Mouse (Mus musculus) neural tube, embryonic 15.5 days (tissue): Measurements from ENCODE around the gene Slc4a8. TPM values are rescaled to one million over a fixed set of nuclear protein-coding genes. Genes with fewer than 3 reads are reported as not detected.
A peak's percentile ranks its signal among the peaks of the same experiment; 100 is the strongest.

Experiments
- ATAC-seq: fragments of 200-750 bp; cut with Nextera tagmentation; 2 replicates; pipeline ENCODE4 v1.8.0; 2017; ENCODE audit warnings: mild to moderate bottlenecking, moderate TSS enrichment, moderate library complexity; ENCODE audit not compliant: low FRiP score
- H3K27ac ChIP-seq: fragments of 300-500 bp; sonication (generic); replicated peaks from 2 replicates; pipeline ENCODE4 v1.5.1; 2015; ENCODE audit warnings: mild to moderate bottlenecking, inconsistent platforms
- H3K27me3 ChIP-seq: fragments of 300-500 bp; sonication (generic); replicated peaks from 2 replicates; pipeline ENCODE4 v1.6.1; 2015; ENCODE audit warnings: inconsistent platforms
- H3K36me3 ChIP-seq: fragments of 300-500 bp; sonication (generic); 2 replicates; pipeline ENCODE4 v1.6.1; 2015; ENCODE audit warnings: inconsistent platforms
- H3K4me1 ChIP-seq: fragments of 300-500 bp; sonication (generic); 2 replicates; pipeline ENCODE4 v1.6.1; 2015; ENCODE audit warnings: inconsistent platforms
- H3K4me2 ChIP-seq: fragments of 300-500 bp; sonication (generic); 2 replicates; pipeline ENCODE4 v1.6.1; 2015; ENCODE audit warnings: inconsistent platforms, mild to moderate bottlenecking, moderate library complexity
- H3K4me3 ChIP-seq: fragments of 300-500 bp; sonication (generic); replicated peaks from 2 replicates; pipeline ENCODE4 v1.5.1; 2015; ENCODE audit warnings: mild to moderate bottlenecking, inconsistent platforms
- H3K9ac ChIP-seq: fragments of 300-500 bp; sonication (generic); replicated peaks from 2 replicates; pipeline ENCODE4 v1.6.1; 2015; ENCODE audit warnings: mild to moderate bottlenecking, inconsistent platforms
- H3K9me3 ChIP-seq: fragments of 300-500 bp; sonication (generic); replicated peaks from 2 replicates; pipeline ENCODE4 v1.6.1; 2016; ENCODE audit warnings: inconsistent platforms
- WGBS: fragments of 180-500 bp; shearing (Covaris S2); methylation state at CpG from one replicate; pipeline ENCODE4 v1.1.7; 2015; ENCODE audit warnings: mixed read lengths; 5-methylcytosine and 5-hydroxymethylcytosine counted together
- polyA plus RNA-seq: library from polyadenylated mRNA; unstranded; fragments of >200 nt; fragmentation: Nextera tagmentation; extraction: Ambion mirVana; gene quantifications from 2 replicates; pipeline ENCODE4 v1.2.1, GENCODE M21; 2015

The Slc4a8 gene
- polyA plus RNA-seq, 1 experiment from 2014 or later, result 25.9 TPM

DNA sequence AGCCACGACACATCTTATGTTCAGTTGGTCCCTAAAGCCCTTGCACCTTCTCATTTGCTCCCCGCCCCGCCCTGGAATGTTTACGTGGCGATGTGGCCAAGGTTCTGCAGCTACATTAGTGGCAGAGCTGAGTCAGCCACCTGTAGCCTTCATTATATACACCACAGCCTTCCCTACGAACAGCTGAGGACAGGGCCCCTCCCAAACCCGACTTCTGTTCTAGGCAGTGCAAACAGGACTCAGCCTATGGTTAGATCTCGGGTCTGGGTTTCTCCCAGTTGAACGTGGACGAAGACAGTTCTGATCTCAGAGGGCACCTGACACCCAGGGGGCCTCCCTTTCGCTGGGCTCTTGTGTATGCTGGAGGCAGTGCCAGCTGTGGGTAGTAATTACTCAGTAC lies 33.7 kb upstream of the Slc4a8 start:
- Histone ChIP-seq H3K4me3 (no peak overlapping the region), H3K4me1 (peaks cover 12% of the 10 kb centered on the region), H3K9ac (no peak overlapping the region), H3K9me3 (no peaks in the 10 kb centered on the region), H3K36me3 (no peaks in the 10 kb centered on the region), H3K4me2 (no peak overlapping the region), H3K27me3 (peaks cover 53% of the 10 kb centered on the region), H3K27ac (no peak overlapping the region)
- WGBS, result 85% methylated on average over 11 of the region's 11 CpGs
- ATAC-seq, result no peak

DNA sequence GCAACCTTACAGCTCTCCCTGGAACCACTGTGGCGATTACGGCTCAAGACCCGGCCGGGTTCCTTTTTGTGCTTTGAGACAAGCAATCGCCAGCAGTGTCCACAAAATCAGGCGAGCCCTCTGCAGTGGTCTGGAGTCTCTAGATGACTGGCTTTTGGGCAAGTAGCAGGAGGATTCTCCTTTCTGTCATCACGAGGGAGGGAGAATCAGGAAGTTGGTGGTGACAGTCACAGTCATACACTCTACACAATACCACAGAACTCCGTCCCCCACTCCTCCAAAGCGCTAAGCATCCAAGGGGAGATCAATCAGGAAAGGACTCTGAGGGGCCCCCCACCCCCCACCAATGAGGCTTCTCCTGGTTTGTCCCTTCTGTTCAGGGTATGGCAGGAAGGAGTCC lies 33.0 kb upstream of the Slc4a8 start:
- H3K27ac ChIP-seq, result no peak overlapping the region
- ATAC-seq, result no peak
- H3K36me3 ChIP-seq, result no peaks in the 10 kb centered on the region
- WGBS, result 19% methylated on average over 9 of the region's 9 CpGs
- H3K4me2 ChIP-seq, result peak overlapping the region; percentile 58
- no peaks in the 10 kb centered on the region for H3K9me3 ChIP-seq
- peak overlapping the region; percentile 35 for H3K4me3 ChIP-seq
- peaks cover 53% of the 10 kb centered on the region for H3K27me3 ChIP-seq
- H3K4me1 ChIP-seq, result peaks cover 12% of the 10 kb centered on the region
- peak overlapping the region; percentile 23; the same call in 1 of the 2 replicates for H3K9ac ChIP-seq

DNA sequence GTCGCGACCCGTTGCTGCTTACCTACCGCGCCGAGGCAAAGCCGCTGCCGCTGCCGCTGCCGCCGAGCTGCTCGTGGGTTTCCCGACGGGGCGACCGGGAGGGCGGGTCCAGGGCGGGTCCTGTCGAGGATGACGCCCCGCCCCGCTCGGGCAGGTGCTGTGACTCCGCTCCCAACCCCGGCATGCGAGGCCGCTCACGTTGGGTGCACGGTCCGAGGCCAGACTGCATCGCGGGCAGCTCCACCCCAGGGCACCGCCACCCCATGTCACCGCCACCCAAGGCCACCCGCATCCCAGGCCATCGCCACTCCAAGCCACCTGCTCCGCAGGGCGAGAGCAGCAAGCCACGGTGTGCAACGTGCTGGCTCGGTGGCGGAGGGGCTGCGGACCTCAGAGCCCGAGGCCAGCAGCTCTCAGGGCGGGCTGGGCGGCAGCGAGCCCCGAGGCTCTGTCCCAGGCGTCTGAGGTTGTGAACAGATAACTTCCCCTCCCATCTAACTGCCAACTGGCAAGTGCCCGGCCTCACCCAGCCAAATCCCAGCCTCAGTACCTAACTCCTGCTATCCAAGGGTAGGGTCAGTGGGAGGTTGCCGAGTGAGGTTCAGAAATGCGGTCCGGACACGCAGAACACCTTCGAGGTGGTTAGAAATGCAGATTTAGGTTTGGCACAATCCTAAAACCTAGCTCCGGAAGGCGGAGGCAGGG lies 32.1 kb upstream of the Slc4a8 start, which contains the start of gene Galnt6:
TSS of gene Galnt6 (minus strand) at position 96 of the 705 bp plus-strand sequence.
- peak within 1 kb of the TSS; percentile 35 for H3K4me3 ChIP-seq
- ATAC-seq, result no peak
- peaks cover 12% of the 10 kb centered on the region for H3K4me1 ChIP-seq
- no peak within 1 kb of the TSS for H3K27ac ChIP-seq
- H3K4me2 ChIP-seq, result peak within 1 kb of the TSS; percentile 58
- peak within 1 kb of the TSS; percentile 23; the same call in 1 of the 2 replicates for H3K9ac ChIP-seq
- 6% methylated on average over 56 of the region's 57 CpGs for WGBS
- peaks cover 53% of the 10 kb centered on the region for H3K27me3 ChIP-seq
- H3K9me3 ChIP-seq, result no peaks in the 10 kb centered on the region
- no peaks in the 10 kb centered on the region for H3K36me3 ChIP-seq

DNA sequence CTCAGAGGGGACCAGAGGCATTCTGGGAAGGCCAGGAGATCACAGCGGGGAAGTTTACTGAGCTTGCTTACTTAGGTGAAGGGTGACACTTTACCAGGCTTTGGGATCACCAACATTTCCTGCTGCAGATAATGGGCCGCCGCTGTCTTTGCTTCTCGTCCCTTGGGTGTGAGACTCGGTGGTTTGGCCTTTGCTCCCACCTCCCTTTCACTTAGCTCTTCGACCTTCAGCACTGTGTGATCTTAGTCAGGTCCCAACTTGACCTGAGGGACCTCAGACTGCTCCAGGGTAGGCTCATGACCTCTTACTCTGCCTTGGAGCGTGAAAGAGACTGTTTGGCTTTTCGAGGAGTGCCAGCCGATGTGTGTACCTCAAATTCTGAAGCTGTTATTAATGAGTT lies 30.5 kb upstream of the Slc4a8 start:
- H3K27ac ChIP-seq, result no peak overlapping the region
- H3K9ac ChIP-seq, result no peak overlapping the region
- peaks cover 12% of the 10 kb centered on the region for H3K4me1 ChIP-seq
- peaks cover 53% of the 10 kb centered on the region for H3K27me3 ChIP-seq
- no peaks in the 10 kb centered on the region for H3K9me3 ChIP-seq
- no peak overlapping the region for H3K4me2 ChIP-seq
- WGBS, result 53% methylated on average over 9 of the region's 9 CpGs
- no peak for ATAC-seq
- H3K36me3 ChIP-seq, result no peaks in the 10 kb centered on the region
- no peak overlapping the region for H3K4me3 ChIP-seq

DNA sequence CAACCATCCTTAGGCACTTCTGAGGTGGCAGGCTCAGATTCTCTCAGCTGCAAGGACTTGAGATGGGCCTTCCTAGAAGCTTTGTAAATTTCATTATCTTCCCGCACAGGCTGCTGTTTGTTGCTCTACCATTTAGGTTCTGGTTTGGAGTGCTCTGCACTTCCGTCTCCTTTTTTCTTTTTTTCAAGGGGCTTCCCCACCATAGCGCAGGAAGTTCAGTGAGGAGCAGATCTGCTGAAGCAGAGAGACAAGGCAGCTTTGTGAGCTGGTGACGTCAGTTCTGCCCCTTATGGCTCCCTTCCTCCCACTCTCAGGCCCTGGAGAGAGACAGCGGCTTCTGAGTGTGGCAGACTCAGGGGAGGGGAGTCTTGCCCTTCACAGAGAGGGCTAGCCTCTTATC lies 29.0 kb upstream of the Slc4a8 start:
- ATAC-seq, result no peak
- H3K4me3 ChIP-seq, result no peak overlapping the region
- WGBS, result 35% methylated on average over 5 of the region's 5 CpGs
- H3K9ac ChIP-seq, result no peak overlapping the region
- peaks cover 44% of the 10 kb centered on the region for H3K27me3 ChIP-seq
- no peaks in the 10 kb centered on the region for H3K36me3 ChIP-seq
- H3K4me1 ChIP-seq, result peaks cover 12% of the 10 kb centered on the region
- H3K9me3 ChIP-seq, result no peaks in the 10 kb centered on the region
- no peak overlapping the region for H3K4me2 ChIP-seq
- no peak overlapping the region for H3K27ac ChIP-seq

DNA sequence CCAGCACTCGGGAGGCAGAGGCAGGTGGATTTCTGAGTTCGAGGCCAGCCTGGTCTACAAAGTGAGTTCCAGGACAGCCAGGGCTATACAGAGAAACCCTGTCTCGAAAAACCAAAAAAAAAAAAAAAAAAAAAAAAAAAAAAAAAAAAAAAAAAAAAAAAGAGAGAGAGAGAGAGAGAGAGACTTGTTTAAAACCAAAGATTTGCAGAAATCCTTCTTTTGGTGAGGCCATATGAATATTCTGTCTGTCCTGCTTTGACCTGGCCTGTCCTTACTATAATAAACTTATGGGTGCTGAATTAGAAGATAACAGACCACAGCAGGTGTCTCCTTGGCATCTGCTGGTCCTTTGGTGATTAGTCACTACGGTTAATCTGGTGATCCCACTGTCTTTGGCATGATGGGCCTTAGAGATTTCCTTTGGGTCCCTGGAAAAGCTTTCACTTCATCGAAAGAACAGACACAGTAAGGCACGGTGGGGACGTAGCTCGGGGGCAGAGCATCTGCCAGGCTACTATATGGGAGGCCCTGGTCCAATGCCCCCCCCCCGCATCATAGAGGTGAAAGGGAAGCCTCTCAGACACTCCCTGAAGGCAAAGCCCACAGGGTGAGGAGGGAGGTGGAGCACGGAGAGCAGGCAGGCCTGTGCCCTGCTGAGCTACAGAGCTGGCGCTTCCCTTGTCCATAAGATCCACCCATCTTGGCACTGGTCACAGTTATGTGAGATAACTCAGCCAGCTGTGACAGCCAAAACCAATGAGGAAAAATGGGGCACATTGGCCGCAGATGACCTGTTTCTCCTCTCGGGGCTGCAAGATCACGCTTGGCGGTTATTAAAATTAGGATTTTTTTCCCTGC lies 26.2 kb upstream of the Slc4a8 start:
- H3K27ac ChIP-seq, result no peak overlapping the region
- H3K9me3 ChIP-seq, result no peaks in the 10 kb centered on the region
- no peak overlapping the region for H3K4me3 ChIP-seq
- no peak overlapping the region for H3K9ac ChIP-seq
- no peak overlapping the region for H3K4me2 ChIP-seq
- no peaks in the 10 kb centered on the region for H3K4me1 ChIP-seq
- peaks cover 16% of the 10 kb centered on the region for H3K27me3 ChIP-seq
- no peaks in the 10 kb centered on the region for H3K36me3 ChIP-seq
- no peak for ATAC-seq
- WGBS, result 75% methylated on average over 14 of the region's 15 CpGs

GRCm38 (mm10) chr15:100735953-100736300 lies 25.6 kb upstream of the Slc4a8 start:
- Histone ChIP-seq H3K4me1 (no peaks in the 10 kb centered on the region), H3K27ac (no peak overlapping the region), H3K4me2 (no peak overlapping the region), H3K4me3 (no peak overlapping the region), H3K9ac (no peak overlapping the region), H3K27me3 (peaks cover 10% of the 10 kb centered on the region), H3K9me3 (no peaks in the 10 kb centered on the region), H3K36me3 (no peaks in the 10 kb centered on the region)
- WGBS, result 82% methylated on average over 9 of the region's 9 CpGs
- no peak for ATAC-seq

- Histone ChIP-seq H3K27me3 (no peaks in the 10 kb centered on the region), H3K27ac (no peak overlapping the region), H3K9ac (no peak overlapping the region), H3K4me2 (no peak overlapping the region), H3K36me3 (no peaks in the 10 kb centered on the region), H3K4me1 (no peaks in the 10 kb centered on the region), H3K9me3 (no peaks in the 10 kb centered on the region), H3K4me3 (no peak overlapping the region)
- 96% methylated on average over 3 of the region's 3 CpGs for WGBS
- ATAC-seq, result no peak
Measured at GRCm38 (mm10) chr15:100737667-100738066, 23.9 kb upstream of the Slc4a8 start.

DNA sequence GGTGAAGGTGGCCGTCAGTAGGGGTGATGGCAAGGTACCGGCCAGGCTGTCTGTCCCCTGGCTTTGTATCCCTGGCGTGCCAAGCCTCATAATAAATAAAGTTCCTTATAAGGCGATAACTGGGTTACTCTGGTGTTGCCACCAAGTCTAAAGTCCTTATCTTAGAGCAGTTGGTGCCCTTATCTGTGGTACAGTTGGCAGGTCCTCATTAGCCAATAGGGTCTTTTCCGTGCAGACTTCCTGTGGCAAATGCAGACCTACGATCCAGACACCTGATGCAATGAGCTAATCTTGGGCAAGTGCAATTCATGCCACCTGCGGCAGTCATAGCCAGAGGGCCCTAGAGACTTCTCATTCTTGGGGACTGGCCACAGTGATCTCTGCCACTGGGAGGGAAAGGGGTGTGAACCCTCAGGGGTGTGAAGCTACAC lies 23.2 kb upstream of the Slc4a8 start:
- ATAC-seq, result no peak
- no peaks in the 10 kb centered on the region for H3K27me3 ChIP-seq
- no peak overlapping the region for H3K4me2 ChIP-seq
- no peak overlapping the region for H3K27ac ChIP-seq
- no peaks in the 10 kb centered on the region for H3K36me3 ChIP-seq
- H3K4me3 ChIP-seq, result no peak overlapping the region
- no peaks in the 10 kb centered on the region for H3K4me1 ChIP-seq
- WGBS, result 88% methylated on average over 7 of the region's 7 CpGs
- H3K9me3 ChIP-seq, result no peaks in the 10 kb centered on the region
- H3K9ac ChIP-seq, result no peak overlapping the region

DNA sequence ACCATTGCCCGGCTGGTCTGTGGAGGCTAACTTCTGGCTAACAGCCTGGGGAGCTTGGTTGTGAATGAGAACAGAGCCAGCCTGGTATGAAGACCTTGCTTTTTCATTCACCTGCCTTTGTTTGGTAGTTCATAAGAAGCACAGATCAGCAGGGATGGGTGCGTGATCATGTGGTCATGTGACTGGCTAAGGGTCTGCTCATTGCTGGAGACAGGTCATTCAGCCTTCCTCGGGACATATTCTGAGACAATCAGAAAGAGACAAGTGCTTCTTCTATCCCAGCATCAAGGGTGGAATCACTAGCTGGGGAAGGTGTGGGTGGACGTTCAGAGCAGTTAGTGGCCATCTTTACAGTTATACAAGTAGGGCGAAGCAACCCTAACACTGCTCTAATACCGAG lies 22.1 kb upstream of the Slc4a8 start:
- no peaks in the 10 kb centered on the region for H3K36me3 ChIP-seq
- H3K4me2 ChIP-seq, result no peak overlapping the region
- no peak overlapping the region for H3K4me3 ChIP-seq
- WGBS, result 92% methylated on average over 6 of the region's 6 CpGs
- H3K27me3 ChIP-seq, result no peaks in the 10 kb centered on the region
- no peaks in the 10 kb centered on the region for H3K4me1 ChIP-seq
- no peak for ATAC-seq
- no peak overlapping the region for H3K9ac ChIP-seq
- no peaks in the 10 kb centered on the region for H3K9me3 ChIP-seq
- H3K27ac ChIP-seq, result no peak overlapping the region

- Histone ChIP-seq H3K27me3 (no peaks in the 10 kb centered on the region; the same call in 1 of the 2 replicates), H3K9me3 (no peaks in the 10 kb centered on the region), H3K4me3 (no peak overlapping the region), H3K36me3 (no peaks in the 10 kb centered on the region), H3K4me2 (no peak overlapping the region), H3K9ac (no peak overlapping the region), H3K27ac (no peak overlapping the region), H3K4me1 (peaks cover 14% of the 10 kb centered on the region)
- 93% methylated on average over 6 of the region's 6 CpGs for WGBS
- no peak for ATAC-seq
Measured at GRCm38 (mm10) chr15:100743238-100743637, 18.3 kb upstream of the Slc4a8 start.
